Mouse (Mus musculus): ENCODE measurements around the gene Prkca.

- TF ChIP-seq CTCF (IDR thresholded peaks at IDR 0.05; ENCODE audit: control insufficient read depth, insufficient read depth, insufficient replicate concordance, low read depth, low read length) (no peak), POLR2A (IDR thresholded peaks at IDR 0.05; ENCODE audit: control insufficient read depth, low read depth, low read length) (no peak)
Observed at GRCm38 (mm10) chr11:108244241-108244640, 99.5 kb downstream of the Prkca start.
